Mouse (Mus musculus) left cerebral cortex, postnatal 10 days (tissue): ENCODE measurements around the gene Baiap2. TPM values are rescaled to one million over a fixed set of nuclear protein-coding genes. Genes with fewer than 3 reads are reported as not detected.

Experiments
- DNase-seq, 2 experiments: peaks; one replicate each; pipeline ENCODE4 v3.0.0; 2021 to 2022; ENCODE audit warnings: low spot score in 2 of 2, mixed read lengths in 1 of 2; ENCODE audit errors: extremely low spot score in 1 of 2
- intact Hi-C: fragments of 180-260 bp; cut with DNase I; formaldehyde crosslinking; loops from one replicate; pipeline ENCODE4 v1.15.1; 2025
- total RNA-seq, 2 experiments: library from RNA; stranded (reverse); gene quantifications; 2 replicates each; pipeline ENCODE4 v1.2.3; 2021

Gene Baiap2
- total RNA-seq, 2 experiments from 2014 or later, result 116 to 122 TPM

DNA sequence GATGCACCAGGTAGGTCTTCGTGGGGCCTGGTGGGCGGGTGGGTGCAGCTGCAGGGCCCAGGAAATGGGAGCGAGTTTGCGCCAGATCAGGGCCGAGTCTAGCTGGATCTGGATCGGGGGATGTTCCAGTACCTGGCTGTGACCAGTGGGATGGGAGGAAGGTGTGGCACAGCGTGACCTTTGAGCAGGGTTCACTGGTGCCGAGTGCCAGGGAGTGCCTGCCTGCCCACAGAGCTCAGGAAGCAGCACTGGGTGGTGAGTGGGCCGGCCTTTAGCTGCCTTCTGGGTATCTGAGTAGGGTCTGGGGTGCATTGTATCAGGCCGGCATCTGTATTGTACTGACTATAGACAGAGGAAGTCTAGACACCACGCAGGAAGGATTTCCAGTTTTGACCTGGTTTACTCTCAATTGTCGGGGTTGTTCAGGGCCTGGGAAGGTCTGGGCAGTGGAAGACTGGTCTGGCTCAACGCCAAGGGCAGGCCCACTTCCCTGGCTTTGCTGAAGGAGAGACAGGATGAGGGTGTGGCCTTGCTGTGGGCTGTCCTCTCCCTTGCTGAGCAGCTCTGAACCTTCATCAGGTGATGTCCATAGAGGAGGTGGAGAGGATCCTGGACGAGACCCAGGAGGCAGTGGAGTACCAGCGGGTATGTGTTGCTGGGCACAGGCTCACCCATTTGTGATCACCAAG is 26.3 kb upstream of the Baiap2 start:
- peak in 1 of 2 experiments; percentile 89 for DNase-seq
- intact Hi-C loops, result no loop called here

DNA sequence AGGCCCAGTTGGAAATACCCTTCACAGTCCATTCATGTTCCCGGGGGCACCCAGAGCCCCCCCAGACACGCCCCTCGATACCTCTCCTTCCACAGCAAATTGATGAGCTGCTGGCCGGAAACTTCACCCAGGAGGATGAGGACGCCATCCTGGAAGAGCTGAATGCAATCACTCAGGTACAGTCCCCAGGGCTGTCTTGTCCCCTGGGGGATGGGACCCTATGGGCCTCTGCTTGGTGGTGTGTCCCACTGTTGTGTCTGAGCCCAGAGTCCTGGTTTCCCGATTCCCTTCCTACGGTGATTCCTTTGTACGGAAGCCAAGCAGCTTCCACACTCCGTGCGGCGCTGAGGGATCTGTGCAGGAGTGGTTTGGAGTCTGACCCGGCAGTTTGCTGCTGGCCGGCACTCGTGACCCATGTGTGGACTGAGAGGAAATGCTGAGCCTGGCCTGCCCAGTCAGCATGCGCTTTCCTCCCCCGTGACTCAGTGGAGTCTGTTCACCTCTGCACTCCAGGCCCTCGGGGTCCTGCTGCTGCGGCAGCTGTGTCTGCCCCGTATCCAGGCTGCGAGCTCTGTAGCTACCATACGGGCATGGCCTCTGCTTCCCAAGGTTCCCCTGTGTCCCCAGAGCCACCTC is 25.6 kb upstream of the Baiap2 start:
- peak in 1 of 2 experiments; percentile 73 for DNase-seq
- intact Hi-C loops, result no loop called here

DNA sequence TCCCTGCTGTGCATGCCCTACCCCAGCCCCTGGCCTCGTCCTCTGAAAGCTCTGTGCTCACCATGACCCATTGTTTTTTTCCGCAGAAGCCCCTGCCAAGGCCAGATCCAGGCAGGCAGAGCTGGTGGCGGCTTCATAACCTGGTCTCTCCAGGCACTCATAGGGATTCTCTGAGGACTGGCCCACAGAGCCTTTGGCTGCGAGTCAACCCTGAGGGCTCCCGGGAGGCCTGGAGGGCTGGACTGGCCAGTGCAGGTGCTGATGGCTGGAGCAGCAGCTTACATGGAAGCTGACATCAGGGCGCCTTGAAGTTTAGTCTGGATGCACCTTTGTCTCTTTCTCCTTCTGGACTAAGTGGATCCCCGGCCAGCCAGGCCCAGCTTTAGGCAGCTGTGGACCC is 24.0 kb upstream of the Baiap2 start:
- intact Hi-C loops, result no loop called here
- DNase-seq, result no peak

DNA sequence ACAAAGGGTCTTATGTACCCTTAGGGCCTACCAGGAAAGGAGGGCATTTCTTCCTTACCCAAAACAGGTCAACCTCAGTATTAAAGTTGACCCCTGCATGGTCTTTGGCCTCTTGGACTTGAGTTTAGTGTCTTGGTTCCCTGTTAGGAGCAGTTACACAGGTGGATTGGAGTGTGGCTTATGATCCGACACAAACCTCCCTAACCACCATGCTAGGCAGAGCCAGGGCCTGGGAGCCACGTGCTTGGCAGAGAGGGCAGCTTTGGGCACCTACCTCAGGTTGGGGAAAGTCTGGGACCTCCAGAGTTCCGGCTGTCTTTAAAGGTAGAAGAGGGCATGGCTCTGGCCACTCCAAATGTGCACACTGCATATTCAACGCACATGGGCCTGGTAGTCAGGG is 23.1 kb upstream of the Baiap2 start:
- DNase-seq, result peak in 1 of 2 experiments; percentile 18
- intact Hi-C loops, result no loop called here

DNA sequence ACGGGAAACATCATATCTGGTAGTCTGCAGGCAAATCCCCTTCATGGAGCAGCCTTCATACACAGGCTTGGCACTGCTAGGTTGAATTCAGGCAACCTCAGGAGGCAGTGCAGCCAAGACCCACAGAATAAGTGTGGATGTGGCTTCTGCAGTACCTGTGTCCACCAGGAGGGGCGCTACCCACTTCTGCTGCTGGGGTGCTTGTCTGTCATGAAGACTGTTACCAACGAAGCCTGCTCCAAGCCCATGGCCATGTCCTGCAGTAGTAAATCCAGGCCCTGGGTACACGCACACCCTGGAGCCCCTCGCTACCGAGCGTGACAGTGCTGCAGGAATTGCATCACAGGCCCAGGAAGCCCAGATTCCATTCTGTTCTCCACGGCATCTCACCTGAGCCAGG is 22.7 kb upstream of the Baiap2 start:
- DNase-seq, result peak; percentile 65 to 86
- intact Hi-C loops, result no loop called here

DNA sequence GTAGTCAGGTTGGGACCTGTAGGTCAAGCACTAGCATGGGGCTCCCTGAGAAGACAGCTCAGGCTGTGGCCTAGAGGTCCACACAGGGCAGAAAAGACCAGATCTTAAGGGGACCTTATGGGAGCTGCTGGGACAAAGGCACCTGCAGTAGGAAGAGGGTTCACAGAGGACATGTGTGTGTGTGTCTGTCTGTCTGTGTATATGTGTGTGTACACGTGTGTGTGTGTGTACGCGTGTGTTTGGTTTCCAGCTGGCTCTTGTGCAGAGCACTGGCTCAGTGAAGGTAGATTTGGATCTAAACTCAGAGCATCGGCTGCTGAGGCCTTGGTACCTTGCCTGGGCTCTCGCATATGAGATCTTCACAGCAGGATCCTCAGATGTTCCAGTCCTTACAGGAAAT is 21.9 kb upstream of the Baiap2 start:
- DNase-seq, result peak in 1 of 2 experiments; percentile 21
- intact Hi-C loops, result no loop called here

DNA sequence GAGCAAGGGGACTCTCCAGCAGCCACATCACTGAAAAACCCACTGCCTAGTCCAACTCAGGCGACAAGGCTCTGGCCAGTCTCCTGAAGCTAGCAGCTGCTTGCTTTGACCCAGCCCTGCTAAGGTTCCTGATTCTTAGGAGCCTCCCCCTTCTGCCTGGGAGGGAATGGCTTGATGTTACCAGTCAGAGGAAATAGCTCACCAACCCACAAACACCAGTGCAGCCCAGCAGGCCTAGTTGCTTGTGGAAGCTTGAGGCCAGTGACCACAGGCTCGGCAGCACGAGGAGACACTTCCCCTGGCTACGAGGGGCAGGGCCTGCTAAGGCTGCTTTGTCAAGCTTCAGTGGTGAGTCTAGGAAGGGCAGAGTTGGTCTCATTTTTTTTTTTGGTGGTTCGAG is 17.4 kb upstream of the Baiap2 start:
- intact Hi-C loops, result no loop called here
- peak in 1 of 2 experiments; percentile 60 for DNase-seq

DNA sequence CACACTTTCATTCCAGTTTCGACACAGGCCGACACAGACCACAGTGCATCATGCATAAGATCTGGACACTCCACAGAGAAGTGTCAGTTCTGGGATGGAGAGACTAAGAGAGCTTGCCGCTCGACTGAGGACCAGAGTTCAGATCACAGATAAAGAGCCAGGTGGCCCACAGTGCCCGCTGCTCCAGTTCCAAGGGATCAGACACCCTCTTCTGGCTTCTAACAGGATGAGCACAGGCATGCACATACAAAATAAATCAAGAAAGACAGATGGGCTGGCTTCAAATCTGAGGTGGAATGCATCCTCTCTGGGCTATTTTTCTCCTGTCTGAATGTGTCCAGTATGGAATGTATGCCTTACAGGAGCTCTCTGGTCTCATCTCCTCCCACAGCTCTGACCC is 15.8 kb upstream of the Baiap2 start:
- DNase-seq, result no peak
- intact Hi-C loops, result no loop called here

DNA sequence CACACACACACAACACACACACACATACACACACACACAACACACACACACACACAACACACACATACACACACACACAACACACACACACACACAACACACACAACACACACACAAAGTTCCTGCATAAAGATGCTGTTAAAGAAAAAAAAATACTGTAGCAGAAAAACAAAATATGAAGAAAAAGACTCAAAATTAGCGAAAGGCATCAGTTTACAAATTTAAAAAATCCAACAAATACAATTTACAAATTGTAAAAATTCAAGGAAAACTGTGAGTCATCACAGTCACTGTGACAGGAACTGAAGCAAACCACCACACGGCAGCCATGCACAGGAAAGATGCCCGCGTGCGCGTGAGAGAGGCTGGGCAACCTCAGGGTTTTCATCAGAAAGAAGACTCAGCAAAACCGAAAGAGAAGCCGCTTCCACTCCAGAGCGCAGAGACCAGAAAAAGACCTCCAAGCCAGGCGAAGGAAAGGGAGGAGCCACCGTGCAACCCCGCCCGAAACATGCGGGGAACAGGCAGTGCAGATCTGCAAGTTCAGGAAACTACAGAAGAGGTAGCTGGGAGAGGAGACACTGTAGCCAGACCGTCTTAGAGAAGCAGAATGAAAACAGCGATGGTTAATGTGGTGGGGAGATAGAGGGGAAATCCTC is 14.4 kb upstream of the Baiap2 start:
- intact Hi-C loops, result no loop called here
- DNase-seq, result peak in 1 of 2 experiments; percentile 69

DNA sequence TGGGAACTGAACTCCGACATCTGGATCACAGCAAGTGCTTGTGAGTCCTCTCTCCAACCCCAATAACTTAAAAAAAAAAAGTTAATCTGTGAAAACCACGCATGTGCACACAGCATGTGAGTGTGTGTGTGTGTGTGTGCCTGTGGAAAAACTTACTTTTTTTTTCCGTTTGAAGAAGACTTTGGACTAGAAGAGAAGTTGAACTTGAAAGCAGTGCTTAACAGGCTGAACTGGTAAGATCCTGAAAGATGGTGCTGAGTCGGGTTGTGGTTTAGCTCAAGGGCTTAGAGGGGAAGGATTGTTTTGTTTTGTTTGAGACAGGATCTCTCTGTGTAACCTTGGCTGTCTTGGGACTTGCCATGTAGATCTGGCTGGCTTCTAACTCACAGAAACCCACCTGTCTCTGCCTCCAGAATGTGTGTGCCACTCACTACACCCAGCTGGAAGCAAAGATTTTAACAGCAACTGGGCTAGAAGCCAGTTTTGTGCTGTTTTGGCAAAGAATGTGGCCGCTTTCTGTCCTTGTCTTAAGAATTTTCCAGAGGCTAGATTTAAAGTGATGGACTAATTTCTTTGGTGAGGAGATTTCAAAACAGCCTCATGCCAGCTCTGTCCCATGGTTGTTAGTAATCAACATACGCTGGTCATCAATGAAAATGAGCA is 12.8 kb upstream of the Baiap2 start:
- intact Hi-C loops, result no loop called here

DNA sequence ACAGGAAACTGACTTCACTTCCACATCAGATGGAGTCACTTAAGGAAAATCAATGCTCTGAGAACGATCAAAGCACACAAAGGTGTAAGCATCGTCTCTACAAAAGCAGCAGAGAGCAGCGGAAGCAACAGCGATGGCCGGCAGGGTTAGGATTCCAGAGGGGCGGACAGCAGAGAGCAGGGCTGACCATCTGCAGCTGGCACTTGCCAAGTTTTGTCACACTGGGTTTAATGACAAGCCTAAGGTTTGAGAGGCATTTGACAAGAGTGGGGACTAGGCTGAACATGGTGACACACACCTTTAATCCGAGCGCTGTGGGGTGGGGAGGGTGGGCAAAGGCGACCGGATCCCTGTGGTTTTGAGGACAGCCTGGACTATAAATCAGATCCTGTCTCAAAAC is 10.8 kb upstream of the Baiap2 start:
- intact Hi-C loops, result no loop called here
- DNase-seq, result peak in 1 of 2 experiments; percentile 33

More for the DNA sequence above, 12.8 kb upstream of the Baiap2 start:
- peak in 1 of 2 experiments; percentile 14 for DNase-seq

DNA sequence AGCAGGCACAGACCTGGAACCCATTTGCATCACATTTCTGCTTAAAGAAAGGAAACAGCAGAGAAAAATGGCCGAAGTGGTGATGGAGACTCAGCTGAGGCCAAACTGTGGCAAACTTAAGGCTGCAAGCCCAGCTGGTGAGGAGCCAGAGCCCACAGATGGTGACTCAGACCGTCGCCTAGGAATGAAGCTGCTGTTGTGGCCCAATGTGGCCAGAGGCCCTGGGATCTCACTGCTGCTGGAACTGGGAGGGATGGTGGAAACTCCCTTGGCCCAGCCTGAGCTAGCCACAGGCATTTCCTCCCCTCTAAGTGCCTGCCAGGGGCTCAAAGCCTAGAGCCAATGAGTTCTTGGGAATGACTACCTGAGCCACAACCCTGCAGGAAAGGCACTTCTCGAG is 9.4 kb upstream of the Baiap2 start:
- DNase-seq, result no peak
- intact Hi-C loops, result no loop called here

DNA sequence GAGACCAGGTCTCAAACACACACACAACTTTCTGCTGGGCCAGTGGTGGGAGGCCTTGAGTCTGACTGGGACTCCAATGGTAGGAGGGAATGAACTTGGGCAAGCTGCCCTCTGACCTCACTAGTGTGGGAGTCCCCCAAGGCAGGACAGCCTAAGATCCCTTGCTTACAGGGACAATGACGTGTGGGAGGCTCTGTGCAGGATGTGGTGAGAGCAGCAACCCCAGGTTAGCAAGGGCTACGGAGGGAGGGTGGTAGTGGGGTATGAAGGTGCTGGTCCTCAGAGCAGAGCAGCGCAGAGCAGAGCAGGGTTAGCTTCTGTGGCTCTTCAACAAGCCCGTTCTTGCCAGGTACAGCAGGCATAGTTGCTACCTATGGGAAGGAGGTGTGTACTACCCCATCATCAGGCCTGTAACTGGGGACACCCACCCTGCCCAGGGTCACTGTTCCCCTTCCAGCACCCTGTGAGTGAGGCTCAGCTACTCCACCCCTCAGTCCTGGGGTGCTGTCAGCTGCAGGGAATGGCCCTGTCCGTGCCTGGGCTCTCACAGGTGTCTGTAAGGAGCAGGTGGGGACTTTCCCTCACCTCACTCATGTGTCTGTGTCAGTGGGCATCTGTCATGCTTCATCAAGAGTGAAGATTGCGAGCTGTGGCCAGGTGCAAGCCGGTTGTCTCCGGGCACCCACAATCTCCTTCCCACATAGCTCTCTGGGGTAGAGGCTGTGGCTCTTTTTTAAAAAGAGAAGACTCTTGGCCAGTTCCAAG is 8.6 kb upstream of the Baiap2 start:
- intact Hi-C loops, result no loop called here
- no peak for DNase-seq

DNA sequence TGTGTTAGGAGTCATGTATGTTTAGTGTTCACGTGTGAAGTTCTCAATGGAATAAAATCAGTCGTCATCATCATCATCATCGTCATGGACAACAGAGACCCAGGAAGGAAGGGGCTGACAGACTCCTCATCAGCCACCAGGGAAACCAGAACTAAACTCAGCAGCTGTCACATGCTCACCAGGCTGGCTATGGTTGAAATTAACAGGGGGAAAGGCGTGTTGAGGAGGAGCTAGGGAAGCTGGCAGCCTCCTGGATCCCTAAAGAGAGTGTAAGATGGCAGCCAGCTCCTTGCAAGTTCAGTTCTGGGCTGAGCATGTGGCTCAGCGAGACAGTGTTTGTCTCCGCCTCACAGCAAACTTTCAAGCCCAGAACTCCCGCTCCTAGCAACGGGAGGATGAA is 7.8 kb upstream of the Baiap2 start:
- intact Hi-C loops, result no loop called here

DNA sequence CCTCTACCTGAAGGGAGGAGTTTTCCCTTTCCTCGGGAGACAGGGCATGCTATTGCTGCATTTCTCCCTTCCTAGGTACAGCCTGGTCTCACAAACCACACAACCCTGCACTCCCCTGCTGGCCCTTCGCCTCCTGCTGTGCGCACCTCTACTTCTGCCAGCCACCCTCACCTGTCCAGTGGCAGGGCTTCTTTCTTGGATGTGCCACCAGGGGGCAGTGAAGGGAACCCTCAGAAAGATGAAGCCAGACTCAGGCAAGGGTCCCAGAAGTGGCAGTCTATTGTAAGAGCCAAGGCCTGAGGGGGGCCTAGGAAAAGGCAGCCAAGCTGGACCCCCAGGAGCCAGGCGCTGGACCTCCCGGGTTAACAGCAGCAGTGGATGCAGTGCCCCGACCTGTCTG is 7.1 kb upstream of the Baiap2 start:
- intact Hi-C loops, result no loop called here
- DNase-seq, result peak in 1 of 2 experiments; percentile 73

More for the DNA sequence above, 7.8 kb upstream of the Baiap2 start:
- no peak for DNase-seq

DNA sequence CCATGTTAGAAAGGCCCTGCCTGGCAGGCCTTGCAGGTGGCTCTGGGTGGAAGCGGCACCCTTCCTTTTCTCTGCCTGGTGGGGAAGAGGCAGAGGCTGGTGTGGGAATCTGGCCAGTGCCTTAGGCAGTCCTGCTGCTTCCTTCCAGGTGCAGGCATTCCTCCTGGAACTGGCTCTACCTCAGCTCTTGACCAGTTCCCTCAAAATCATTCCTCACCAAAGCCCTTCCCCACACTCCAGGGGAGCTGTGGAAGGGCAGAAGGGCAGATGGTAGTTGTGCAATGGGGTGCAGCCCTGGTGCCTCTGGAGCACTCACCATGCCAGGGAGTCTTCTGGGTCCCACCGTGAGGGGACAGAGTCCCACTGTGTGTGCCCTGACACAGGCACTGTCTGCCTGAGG is 6.1 kb upstream of the Baiap2 start:
- DNase-seq, result no peak
- intact Hi-C loops, result loop anchor here (2.0 kb wide), 1 partner anchor 54 kb away; no protein-coding TSS in a partner anchor

DNA sequence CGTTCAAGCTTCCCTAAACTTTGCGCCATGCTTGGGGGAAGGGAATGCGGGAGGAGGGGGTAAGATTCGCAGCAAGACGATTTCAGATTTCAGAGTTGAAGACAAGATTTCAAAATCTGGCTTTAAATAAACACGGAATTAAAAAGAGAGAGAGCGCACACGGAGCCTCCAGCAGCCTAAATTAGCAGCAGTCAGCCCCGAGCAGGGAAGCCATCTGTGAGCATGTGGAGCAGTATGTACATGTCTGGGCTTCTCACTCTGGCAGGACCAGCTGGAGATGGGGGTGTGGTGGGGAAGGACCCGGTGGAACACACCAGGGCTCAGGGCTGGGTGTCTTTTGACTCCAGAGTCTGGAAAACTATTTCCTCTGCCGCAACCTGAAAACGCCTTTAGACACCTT is 5.3 kb upstream of the Baiap2 start:
- intact Hi-C loops, result loop anchor here (2.0 kb wide), 1 partner anchor 54 kb away; no protein-coding TSS in a partner anchor
- peak; percentile 70 to 80 for DNase-seq

DNA sequence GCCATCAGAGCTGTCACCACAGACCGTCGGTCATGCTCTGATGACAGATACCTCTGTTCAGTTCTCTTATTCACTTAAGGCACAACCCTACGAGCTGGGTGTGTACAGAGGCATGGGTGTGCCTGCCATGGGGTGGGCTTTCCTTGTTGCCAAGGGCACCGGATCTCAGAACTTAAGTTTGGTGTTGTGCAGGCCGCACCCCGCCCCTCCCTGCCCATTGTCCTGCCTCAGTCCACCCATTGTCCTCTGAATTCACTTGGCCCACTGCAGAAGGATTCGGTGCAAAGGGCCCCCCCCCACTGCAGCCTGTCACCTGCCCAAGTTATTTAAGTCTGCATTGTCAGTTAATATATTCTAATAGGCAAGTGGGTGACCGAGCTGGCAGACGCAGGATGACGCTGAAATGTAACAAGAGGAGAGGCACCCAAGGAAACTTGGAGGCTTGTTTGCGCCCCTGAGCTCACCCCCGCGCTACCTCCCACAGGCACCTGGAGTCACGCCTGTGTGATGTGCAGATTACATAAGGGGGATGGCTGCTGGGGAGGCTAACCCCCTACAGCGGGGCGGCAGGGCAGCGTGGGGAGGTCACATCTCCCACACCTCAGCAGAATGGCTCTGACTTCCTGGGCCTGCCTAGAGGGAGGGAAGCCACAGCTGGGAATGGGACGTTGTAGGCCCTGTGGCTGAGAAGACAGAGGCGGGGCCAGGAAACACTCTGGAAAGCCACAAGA is 4.6 kb upstream of the Baiap2 start:
- intact Hi-C loops, result loop anchor here (2.0 kb wide), 1 partner anchor 53 kb away; no protein-coding TSS in a partner anchor
- DNase-seq, result no peak
